In the genomic region with DNA sequence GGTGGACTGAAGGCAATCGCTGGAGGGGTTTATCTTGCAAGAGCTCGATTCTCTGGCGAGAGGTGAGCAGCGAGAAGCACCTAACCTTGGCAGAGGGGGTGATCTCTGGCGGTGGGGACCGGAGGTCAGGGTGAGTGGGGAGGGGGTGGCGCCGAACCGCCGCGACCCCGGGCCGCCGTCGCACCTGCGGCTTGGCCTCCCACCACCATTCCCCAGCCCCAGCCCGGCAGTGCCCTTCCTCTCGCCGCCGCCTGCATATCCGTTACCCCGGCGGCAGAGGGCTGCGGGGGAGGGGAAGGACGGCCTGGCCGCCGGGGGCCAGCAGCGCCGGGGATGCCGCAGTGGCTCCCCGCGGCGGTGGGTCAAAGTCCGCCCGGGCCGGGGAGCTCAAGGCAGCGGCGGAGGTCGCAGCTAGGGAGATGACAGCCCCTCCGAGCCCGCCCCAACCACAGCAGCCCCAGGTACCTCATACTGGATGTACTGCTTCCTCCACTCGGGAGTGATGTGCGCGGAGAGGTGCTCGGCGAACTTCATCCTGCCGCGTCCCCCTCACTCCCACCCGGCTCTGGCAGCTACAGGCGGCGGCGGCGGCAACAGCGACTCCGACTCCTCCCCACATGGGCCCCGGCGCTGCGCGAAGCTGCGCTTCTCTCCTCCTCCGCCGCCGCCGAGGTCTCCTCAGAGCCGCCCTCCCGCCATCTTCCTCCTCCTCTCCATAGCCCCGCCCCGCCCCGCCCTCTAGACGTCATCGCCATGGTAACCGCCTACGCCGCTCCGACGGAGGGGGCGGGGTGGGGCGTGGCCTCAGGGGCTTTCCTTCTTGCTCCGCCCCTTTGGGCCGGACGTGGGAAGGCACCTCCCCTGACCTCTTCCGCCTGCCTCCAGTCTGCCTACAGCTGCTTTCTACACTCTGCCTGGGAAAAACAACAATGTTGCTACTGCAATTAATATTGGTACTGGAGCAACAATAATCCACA, we compare ENCODE assay signal across 8 mouse cellular contexts. TPM values are rescaled to one million over a fixed set of nuclear protein-coding genes. Genes with fewer than 3 reads are reported as not detected.
DNase-seq lines count a peak whose midpoint lies in the region; ATAC-seq and TF ChIP-seq lines count a peak whose summit lies in the region.

Gene Xpr1, minus strand, starts transcription at position 715 of the 977 bp plus-strand sequence.

- no peak for TF ChIP-seq RAD21 in MEL (IDR thresholded peaks at IDR 0.05; ENCODE audit: low read depth, low read length)

- peak within 1 kb of the TSS; percentile 81 for H3K4me2 ChIP-seq in lung, postnatal 0 days (replicated peaks; ENCODE audit: low read depth, low read length)

- TF ChIP-seq POLR2A in MEL (IDR thresholded peaks at IDR 0.05; ENCODE audit: control insufficient read depth in 1 of 2, insufficient read depth in 1 of 2, low read depth in 1 of 2, low read length in 2 of 2, poor library complexity in 1 of 2) = peak; percentile 57 to 59; a peak in 2 of 4 replicates
- peak; percentile 61 for TF ChIP-seq POLR2A in cerebellum, adult 2 months (IDR thresholded peaks at IDR 0.05; ENCODE audit: borderline replicate concordance, insufficient read depth, low read length)

- TF ChIP-seq EP300 in MEL (IDR thresholded peaks at IDR 0.05; ENCODE audit: low read depth in 1 of 2, low read length in 2 of 2) = 0 out of 4 replicates have a peak, but pooled peaks of 1 of the 2 experiments have one; percentile 9
- TF ChIP-seq EP300 in lung, postnatal 0 days (IDR thresholded peaks at IDR 0.05) = no peak

- peak within 1 kb of the TSS; percentile 96 for H3K9ac ChIP-seq in MEL (ENCODE audit: control insufficient read depth, low read depth, low read length, poor library complexity, severe bottlenecking)
- H3K9ac ChIP-seq in lung, postnatal 0 days (replicated peaks; ENCODE audit: low read depth) = peak within 1 kb of the TSS; percentile 39

- peak within 1 kb of the TSS; percentile 78 to 99 for H3K4me3 ChIP-seq in MEL (ENCODE audit: control insufficient read depth in 1 of 2, insufficient read depth in 1 of 2, low read depth in 2 of 2, low read length in 2 of 2)
- H3K4me3 ChIP-seq in cerebellum, adult 2 months (replicated peaks; ENCODE audit: insufficient read depth, low read depth, low read length) = peak within 1 kb of the TSS; percentile 85
- H3K4me3 ChIP-seq in hindbrain, embryonic 10.5 days = peak within 1 kb of the TSS; percentile 78
- H3K4me3 ChIP-seq in lung, postnatal 0 days (ENCODE audit: low read depth, low read length) = peak within 1 kb of the TSS; percentile 92

- peak within 1 kb of the TSS; percentile 66 for H3K27ac ChIP-seq in MEL (ENCODE audit: control insufficient read depth, low read depth, low read length)
- peak within 1 kb of the TSS; percentile 57; the same call in 1 of the 2 replicates for H3K27ac ChIP-seq in cerebellum, adult 2 months (ENCODE audit: insufficient read depth, low read length)
- peak within 1 kb of the TSS; percentile 92 for H3K27ac ChIP-seq in hindbrain, embryonic 10.5 days
- H3K27ac ChIP-seq in lung, postnatal 0 days (ENCODE audit: low read length) = peak within 1 kb of the TSS; percentile 78

- peak; percentile 94 for DNase-seq in MEL (ENCODE audit: low read depth, low spot score)
- peak; percentile 93 to 94 for DNase-seq in cerebellum, adult 2 months
- peak; percentile 92 for DNase-seq in forelimb bud, embryonic 11.5 days (ENCODE audit: low read depth, low spot score)
- DNase-seq in hindbrain, embryonic 10.5 days (ENCODE audit: low spot score) = peak; percentile 97
- peak; percentile 95 for DNase-seq in layer of hippocampus, adult 9-11 months
- DNase-seq in lung, postnatal 0 days (ENCODE audit: low spot score) = peak; percentile 96
- peak; percentile 94 for DNase-seq in ovary, postnatal 14 days (ENCODE audit: low spot score)
- DNase-seq in thymus, postnatal 14 days = peak; percentile 98

- H3K4me1 ChIP-seq in MEL (ENCODE audit: control insufficient read depth in 1 of 2, insufficient read depth in 2 of 2, low read length in 2 of 2) = peaks cover 0 to 14% of the 10 kb centered on the region in 2 experiments; a peak in 2 of 4 replicates
- H3K4me1 ChIP-seq in cerebellum, adult 2 months (ENCODE audit: control insufficient read depth, insufficient read depth, low read length) = no peaks in the 10 kb centered on the region
- peaks cover 18% of the 10 kb centered on the region for H3K4me1 ChIP-seq in hindbrain, embryonic 10.5 days (replicated peaks)
- no peaks in the 10 kb centered on the region for H3K4me1 ChIP-seq in lung, postnatal 0 days (ENCODE audit: insufficient read depth, low read depth, low read length)

- ATAC-seq in lung, postnatal 0 days = peak; percentile 97

- under 1% methylated on average over 73 of the region's 82 CpGs for WGBS in cerebellum, adult 2 months
- WGBS in hindbrain, embryonic 10.5 days = under 1% methylated on average over 82 of the region's 82 CpGs
- 1% methylated on average over 63 of the region's 82 CpGs for WGBS in lung, postnatal 0 days

- TF ChIP-seq CTCF in MEL (IDR thresholded peaks at IDR 0.05 in 2 of 3, conservative IDR thresholded peaks at IDR 0.05 in 1 of 3; ENCODE audit: control insufficient read depth in 1 of 3, insufficient read depth in 1 of 3, low read depth in 2 of 3, low read length in 3 of 3, poor library complexity in 1 of 3, severe bottlenecking in 1 of 3) = no peak
- no peak for TF ChIP-seq CTCF in cerebellum, adult 2 months (IDR thresholded peaks at IDR 0.05; ENCODE audit: borderline replicate concordance, insufficient read depth, low read depth, low read length)
- TF ChIP-seq CTCF in lung, postnatal 0 days (IDR thresholded peaks at IDR 0.05) = peak; percentile 46

- H3K27me3 ChIP-seq in MEL (ENCODE audit: control insufficient read depth in 1 of 2, insufficient read depth in 2 of 2, low read length in 2 of 2) = no peaks in the 10 kb centered on the region
- H3K27me3 ChIP-seq in cerebellum, adult 2 months (ENCODE audit: control insufficient read depth, insufficient read depth, low read length) = no peaks in the 10 kb centered on the region
- H3K27me3 ChIP-seq in hindbrain, embryonic 10.5 days (ENCODE audit: insufficient read depth, poor library complexity, severe bottlenecking) = no peaks in the 10 kb centered on the region; the same call in 1 of the 2 replicates
- H3K27me3 ChIP-seq in lung, postnatal 0 days (replicated peaks; ENCODE audit: insufficient read depth, low read length) = no peaks in the 10 kb centered on the region

- H3K9me3 ChIP-seq in MEL (replicated peaks; ENCODE audit: insufficient read depth, low read length) = no peaks in the 10 kb centered on the region
- no peaks in the 10 kb centered on the region for H3K9me3 ChIP-seq in hindbrain, embryonic 10.5 days
- no peaks in the 10 kb centered on the region for H3K9me3 ChIP-seq in lung, postnatal 0 days (ENCODE audit: low read length)

- H3K79me2 ChIP-seq in MEL (ENCODE audit: control insufficient read depth, insufficient read depth, low read length, poor library complexity) = peaks cover 16% of the 10 kb centered on the region

- H3K36me3 ChIP-seq in MEL (ENCODE audit: control insufficient read depth in 1 of 2, insufficient read depth in 2 of 2, low read length in 2 of 2) = peaks cover 0 to 28% of the 10 kb centered on the region in 2 experiments; a peak in 2 of 4 replicates
- no peaks in the 10 kb centered on the region for H3K36me3 ChIP-seq in hindbrain, embryonic 10.5 days
- H3K36me3 ChIP-seq in lung, postnatal 0 days (ENCODE audit: insufficient read depth, low read length) = no peaks in the 10 kb centered on the region

TF ChIP-seq in MEL, 35 proteins besides CTCF, POLR2A, EP300 and RAD21 (continues in another document):
- peak; percentile 68 for TF ChIP-seq MXI1 (IDR thresholded peaks at IDR 0.05; ENCODE audit: low read depth, low read length)
- no peak for TF ChIP-seq ZNF384 (IDR thresholded peaks at IDR 0.05; ENCODE audit: low read depth, low read length)
- TF ChIP-seq USF1 (IDR thresholded peaks at IDR 0.05; ENCODE audit: low read depth, low read length) = no peak
- TF ChIP-seq KAT2A (conservative IDR thresholded peaks at IDR 0.05; ENCODE audit: low read depth, low read length) = no peak
- 0 out of 2 replicates have a peak, but pooled peaks have one; percentile 72 for TF ChIP-seq CHD1 (IDR thresholded peaks at IDR 0.05; ENCODE audit: low read depth, low read length)
- TF ChIP-seq NELFE (IDR thresholded peaks at IDR 0.05; ENCODE audit: low read depth, low read length) = peak; percentile 64
- no peak for TF ChIP-seq MEF2A (IDR thresholded peaks at IDR 0.05; ENCODE audit: extremely low read depth, insufficient replicate concordance, low read depth, low read length, poor library complexity, severe bottlenecking)
- TF ChIP-seq JUND (IDR thresholded peaks at IDR 0.05; ENCODE audit: low read depth, low read length) = no peak
- no peak for TF ChIP-seq USF2 (IDR thresholded peaks at IDR 0.05; ENCODE audit: borderline replicate concordance in 1 of 2, insufficient read depth in 1 of 2, low read depth in 1 of 2, low read length in 2 of 2)
- TF ChIP-seq MYB (IDR thresholded peaks at IDR 0.05; ENCODE audit: low read depth, low read length) = no peak
- TF ChIP-seq POLR2AphosphoS5 (IDR thresholded peaks at IDR 0.05; ENCODE audit: borderline replicate concordance, low read depth, low read length) = no peak
- peak; percentile 62 for TF ChIP-seq HCFC1 (IDR thresholded peaks at IDR 0.05; ENCODE audit: low read depth, low read length)
- peak; percentile 77 for TF ChIP-seq MAZ (IDR thresholded peaks at IDR 0.05; ENCODE audit: low read depth, low read length)
- no peak for TF ChIP-seq ZKSCAN1 (IDR thresholded peaks at IDR 0.05; ENCODE audit: low read depth, low read length)
- TF ChIP-seq E2F4 (IDR thresholded peaks at IDR 0.05; ENCODE audit: borderline replicate concordance, low read depth, low read length) = no peak
- 0 out of 2 replicates have a peak, but pooled peaks have one; percentile 62 for TF ChIP-seq TCF12 (IDR thresholded peaks at IDR 0.05; ENCODE audit: low read depth, low read length)
- peak; percentile 81 for TF ChIP-seq ELF1 (IDR thresholded peaks at IDR 0.05; ENCODE audit: low read depth, low read length)
- TF ChIP-seq SMC3 (IDR thresholded peaks at IDR 0.05; ENCODE audit: low read depth, low read length) = no peak
- TF ChIP-seq ZC3H11A (IDR thresholded peaks at IDR 0.05; ENCODE audit: low read depth, low read length) = no peak
- no peak for TF ChIP-seq MAFK (IDR thresholded peaks at IDR 0.05; ENCODE audit: borderline replicate concordance, low read depth, low read length)
- TF ChIP-seq GATA1 (IDR thresholded peaks at IDR 0.05; ENCODE audit: low read depth, low read length) = no peak
- TF ChIP-seq SIN3A (IDR thresholded peaks at IDR 0.05; ENCODE audit: low read length) = peak; percentile 54; the same call in 1 of the 2 replicates

RNA-seq across cellular contexts. Expression of gene Xpr1, which starts in this region (rescaled TPM):
- total RNA-seq in MEL (2012; rRNA removed) = 6.2 and 7.7 TPM in 2 replicates
- polyA plus RNA-seq in MEL (2012; ENCODE audit: insufficient read depth in 1 of 2, insufficient read length in 2 of 2, low read depth in 1 of 2, low replicate concordance in 2 of 2, missing spikeins in 1 of 2) = 10 to 100 TPM; 12.2 to 67.8 TPM
- 29.1 and 30.6 TPM in 2 replicates for polyA plus RNA-seq in cerebellum, adult 2 months (2012; rRNA removed)
- polyA plus RNA-seq in hindbrain, embryonic 10.5 days (2016; fragmentation: Nextera tagmentation; extraction: Ambion mirVana) = 9.5 and 14.1 TPM in 2 replicates
- polyA plus RNA-seq in lung, postnatal 0 days (2015; fragmentation: Nextera tagmentation; extraction: Ambion mirVana) = 5.8 and 7.8 TPM in 2 replicates

Comparison
In these comparisons a context has a peak if more than half of its experiments do, and no peak if none do; other contexts are left out.
1. Peak in every context shown above with its lines: DNase-seq, ATAC-seq, H3K4me3 ChIP-seq and H3K27ac ChIP-seq.